Mouse (Mus musculus): ENCODE measurements around the gene Pilrb1.
A peak's percentile ranks its signal among the peaks of the same experiment; 100 is the strongest.
"Not testable (repeated sequence)": the region's sequence is repeated elsewhere in the genome, so short reads cannot be mapped to it uniquely, and the experiment has no call there.

The Pilrb1 gene

DNA sequence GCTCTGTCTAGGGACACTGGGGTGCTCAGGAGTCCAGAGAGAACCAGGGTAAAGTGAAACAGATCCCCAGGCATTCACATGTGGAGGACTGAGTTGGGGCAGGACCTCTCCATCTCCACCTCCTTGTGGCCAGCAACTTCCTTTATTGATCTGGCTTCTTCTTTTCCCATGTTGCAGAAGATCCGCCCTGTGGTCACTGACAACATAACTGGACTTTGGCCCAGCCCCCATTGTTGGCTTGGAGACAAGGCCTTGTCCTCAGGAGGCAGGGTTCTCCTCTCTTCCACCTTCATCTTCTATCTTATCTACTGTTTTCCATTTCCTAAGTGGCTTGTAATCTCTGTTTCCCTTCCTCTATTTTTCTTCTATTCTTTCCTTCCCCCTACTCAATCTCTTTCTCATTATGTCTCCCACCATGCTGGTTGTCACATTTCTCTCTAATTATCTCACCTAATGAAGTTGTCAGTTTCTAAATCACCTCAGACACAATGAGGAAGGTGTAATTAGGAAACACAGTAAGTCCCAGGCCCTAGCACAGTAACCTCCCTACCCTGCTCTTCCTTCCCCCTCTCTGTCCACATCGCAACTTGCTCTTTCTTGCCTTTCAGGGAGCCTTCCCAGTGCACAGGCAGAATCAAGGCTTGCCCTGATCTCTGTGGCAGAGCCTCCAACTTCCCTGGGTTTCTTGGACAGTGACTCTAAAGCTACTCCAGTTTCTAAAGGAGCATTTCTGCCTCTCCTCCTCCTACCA is at the start of gene Pilrb1:
Pilrb1 (minus strand) TSS at position 147 of the 751 bp plus-strand sequence.
- DNase-seq (ENCODE audit: low read depth, low spot score) = not testable (repeated sequence)

DNA sequence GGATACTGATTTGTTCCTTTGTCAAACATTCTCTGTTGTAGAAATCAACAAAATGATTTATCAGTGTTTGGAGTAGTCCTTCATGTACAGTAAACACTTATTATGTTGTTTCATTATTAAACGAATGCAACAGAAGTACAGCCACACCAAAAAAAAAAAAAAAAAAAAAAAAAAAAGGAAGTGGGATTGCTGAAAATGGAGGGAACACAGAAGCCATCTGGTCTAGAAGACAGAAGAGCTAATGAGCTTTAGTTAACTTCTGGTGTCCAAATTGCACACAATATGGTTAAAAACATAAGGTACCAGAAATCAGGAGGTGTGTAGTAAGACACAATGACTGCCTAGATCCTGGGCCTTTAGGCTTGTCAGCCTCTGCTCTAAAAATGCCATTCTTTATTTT is 39.9 kb upstream of the Pilrb1 start:
- no peak for DNase-seq (ENCODE audit: low read depth, low spot score)

GRCm38 (mm10) chr5:137892954-137893353 is 35.0 kb upstream of the Pilrb1 start:
- DNase-seq (ENCODE audit: low read depth, low spot score) = no peak

DNA sequence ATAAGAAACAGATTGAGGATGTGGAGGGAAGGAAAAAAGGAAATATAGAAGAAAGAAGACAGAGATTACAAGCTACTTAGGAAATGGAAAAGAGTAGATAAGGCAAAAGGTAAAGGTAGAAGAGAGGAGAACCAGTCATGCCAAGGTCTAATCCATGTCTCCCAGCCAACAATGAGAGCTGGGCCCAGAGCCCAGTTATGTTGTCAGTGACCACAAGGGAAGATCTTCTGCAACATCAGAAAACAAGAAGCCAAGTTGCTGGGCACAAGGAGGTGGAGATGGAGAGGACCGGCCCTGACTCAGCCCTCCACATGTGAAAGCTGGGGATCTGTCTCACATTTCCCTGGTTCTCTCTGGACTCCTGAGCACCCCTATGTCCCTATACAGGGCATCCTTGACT is 29.8 kb upstream of the Pilrb1 start:
- DNase-seq (ENCODE audit: low read depth, low spot score) = no peak

DNA sequence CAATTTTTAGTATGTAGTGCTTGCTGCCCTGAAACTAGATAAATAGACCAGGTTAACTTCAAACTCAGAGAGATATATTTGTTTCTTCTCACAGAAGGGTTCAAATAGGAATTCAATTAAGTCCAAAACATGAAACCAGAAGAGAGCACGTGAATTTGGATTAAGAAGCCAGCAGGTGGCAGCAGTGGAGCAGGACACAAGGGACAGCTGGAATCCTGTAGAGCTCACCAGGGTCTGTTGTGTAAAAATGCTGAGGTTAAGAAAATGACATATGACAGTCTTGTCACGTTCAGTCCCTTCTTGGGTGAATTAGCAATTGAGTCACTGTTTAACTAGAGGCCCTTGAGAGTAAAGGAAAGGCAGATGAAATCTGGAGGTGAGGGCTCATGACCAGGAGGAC is 28.0 kb upstream of the Pilrb1 start:
- DNase-seq (ENCODE audit: low read depth, low spot score) = peak; percentile 27

GRCm38 (mm10) chr5:137883345-137883744 is 25.4 kb upstream of the Pilrb1 start:
- DNase-seq (ENCODE audit: low read depth, low spot score) = no peak

GRCm38 (mm10) chr5:137882922-137883321 is 25.0 kb upstream of the Pilrb1 start:
- DNase-seq (ENCODE audit: low read depth, low spot score) = no peak

DNA sequence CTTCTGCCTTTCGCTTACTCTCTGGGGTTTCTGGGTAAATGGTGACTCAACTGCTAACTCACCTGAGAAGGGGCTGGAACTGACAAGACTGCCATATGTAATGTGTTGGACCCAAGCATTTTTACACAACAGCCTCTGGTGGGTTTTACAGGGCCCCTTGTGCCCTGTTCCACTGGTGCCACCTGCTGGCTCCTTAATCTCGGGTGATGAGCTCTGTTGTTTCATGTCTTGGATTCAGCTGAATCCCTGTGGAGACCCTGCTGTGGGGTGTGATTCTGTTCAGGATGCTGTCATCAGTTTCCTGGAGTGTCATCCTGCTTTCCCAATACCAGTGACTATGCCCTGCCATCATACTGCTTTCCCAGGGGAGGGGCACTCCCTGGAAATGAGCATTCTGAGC is 20.0 kb upstream of the Pilrb1 start:
- DNase-seq (ENCODE audit: low read depth, low spot score) = no peak

DNA sequence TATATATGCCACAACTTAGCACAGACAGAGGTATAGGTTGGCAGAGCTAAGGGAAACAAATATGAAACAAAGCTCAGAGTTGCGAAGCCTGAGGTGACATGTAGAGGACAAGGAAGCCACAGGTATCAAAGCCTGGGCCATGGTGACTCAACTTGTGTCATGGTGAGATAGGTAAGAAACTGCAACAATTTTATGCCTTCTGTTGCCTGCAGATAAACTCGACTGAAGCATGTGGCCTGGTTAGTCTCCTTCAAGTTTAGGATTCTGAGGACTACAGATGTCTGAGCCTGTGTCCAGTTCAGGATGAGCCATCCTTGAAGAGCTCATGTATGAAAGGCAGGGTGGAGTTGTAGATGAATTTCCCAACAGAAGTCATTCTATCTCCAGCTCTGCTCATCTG is 17.1 kb upstream of the Pilrb1 start:
- DNase-seq (ENCODE audit: low read depth, low spot score) = no peak

GRCm38 (mm10) chr5:137872381-137872702 is 14.4 kb upstream of the Pilrb1 start:
- not testable (repeated sequence) for DNase-seq (ENCODE audit: low read depth, low spot score)

DNA sequence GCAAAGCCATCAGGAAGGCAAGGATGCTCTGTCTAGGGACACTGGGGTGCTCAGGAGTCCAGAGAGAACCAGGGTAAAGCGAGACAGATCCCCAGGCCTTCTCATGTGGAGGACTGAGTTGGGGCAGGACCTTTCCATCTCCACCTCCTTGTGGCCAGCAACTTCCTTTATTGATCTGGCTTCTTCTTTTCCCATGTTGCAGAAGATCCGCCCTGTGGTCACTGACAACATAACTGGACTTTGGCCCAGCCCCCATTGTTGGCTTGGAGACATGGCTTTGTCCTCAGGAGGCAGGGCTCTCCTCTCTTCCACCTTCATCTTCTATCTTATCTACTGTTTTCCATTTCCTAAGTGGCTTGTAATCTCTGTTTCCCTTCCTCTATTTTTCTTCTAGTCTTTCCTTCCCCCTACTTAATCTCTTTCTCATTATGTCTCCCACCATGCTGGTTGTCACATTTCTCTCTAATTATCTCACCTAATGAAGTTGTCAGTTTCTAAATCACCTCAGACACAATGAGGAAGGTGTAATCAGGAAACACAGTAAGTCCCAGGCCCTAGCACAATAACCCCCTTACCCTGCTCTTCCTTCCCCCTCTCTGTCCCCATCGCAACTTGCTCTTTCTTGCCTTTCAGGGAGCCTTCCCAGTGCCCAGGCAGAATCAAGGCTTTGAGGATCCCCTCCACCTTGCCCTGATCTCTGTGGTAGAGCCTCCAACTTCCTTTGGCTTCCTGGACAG is 13.9 kb upstream of the Pilrb1 start, which contains the start of gene Pilrb2:
Pilrb2 (minus strand) TSS at position 172 of the 737 bp plus-strand sequence.
- not testable (repeated sequence) for DNase-seq (ENCODE audit: low read depth, low spot score)

DNA sequence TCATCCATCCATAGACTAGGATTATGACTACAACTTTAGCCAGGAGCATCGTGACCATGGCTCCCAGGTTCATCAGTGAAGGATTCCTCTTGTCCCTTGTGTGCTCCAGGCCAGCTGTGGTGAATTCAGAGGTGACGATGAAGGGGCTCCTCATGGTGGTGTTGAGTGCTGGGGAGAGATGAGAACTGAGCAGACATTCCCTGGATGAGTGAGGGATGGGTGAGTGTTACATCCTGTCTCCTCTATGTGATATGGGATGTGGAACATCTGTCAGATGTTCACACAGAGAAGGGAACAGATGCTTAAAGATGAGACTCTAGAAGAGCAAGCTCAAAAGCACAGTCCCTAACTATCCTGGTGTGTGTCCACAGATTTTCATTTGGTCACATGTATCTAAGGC is 10.7 kb upstream of the Pilrb1 start:
- not testable (repeated sequence) for DNase-seq (ENCODE audit: low read depth, low spot score)

- not testable (repeated sequence) for DNase-seq (ENCODE audit: low read depth, low spot score)
These were observed 6.1 kb upstream of the Pilrb1 start for GRCm38 (mm10) chr5:137864008-137864407.

- not testable (repeated sequence) for DNase-seq (ENCODE audit: low read depth, low spot score)
These were observed 1.0 kb downstream of the Pilrb1 start for GRCm38 (mm10) chr5:137856870-137857269.

GRCm38 (mm10) chr5:137854907-137855306 is 3.0 kb downstream of the Pilrb1 start:
- DNase-seq (ENCODE audit: low read depth, low spot score) = not testable (repeated sequence)

GRCm38 (mm10) chr5:137850313-137850712 is 7.6 kb downstream of the Pilrb1 start:
- not testable (repeated sequence) for DNase-seq (ENCODE audit: low read depth, low spot score)

DNA sequence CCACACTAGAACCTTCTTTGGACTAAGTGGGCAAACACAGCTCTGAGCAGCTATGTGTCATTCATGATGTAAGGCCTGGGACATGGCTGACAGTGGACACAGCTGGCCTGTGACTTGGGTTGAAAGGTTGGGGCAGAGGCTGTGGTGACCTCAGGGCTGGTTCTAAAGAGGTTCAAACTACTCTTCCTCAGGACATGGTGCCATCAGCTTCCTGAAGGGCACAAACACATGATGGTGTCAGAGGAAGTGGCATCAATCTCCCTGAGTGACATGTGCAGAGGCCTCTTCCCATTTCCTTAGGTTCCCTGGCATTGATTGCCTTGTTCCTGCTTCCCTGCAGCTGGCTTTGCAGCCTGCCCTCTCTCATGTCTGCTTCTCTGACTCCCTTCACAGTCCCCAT is 20.8 kb downstream of the Pilrb1 start:
- not testable (repeated sequence) for DNase-seq (ENCODE audit: low read depth, low spot score)

DNA sequence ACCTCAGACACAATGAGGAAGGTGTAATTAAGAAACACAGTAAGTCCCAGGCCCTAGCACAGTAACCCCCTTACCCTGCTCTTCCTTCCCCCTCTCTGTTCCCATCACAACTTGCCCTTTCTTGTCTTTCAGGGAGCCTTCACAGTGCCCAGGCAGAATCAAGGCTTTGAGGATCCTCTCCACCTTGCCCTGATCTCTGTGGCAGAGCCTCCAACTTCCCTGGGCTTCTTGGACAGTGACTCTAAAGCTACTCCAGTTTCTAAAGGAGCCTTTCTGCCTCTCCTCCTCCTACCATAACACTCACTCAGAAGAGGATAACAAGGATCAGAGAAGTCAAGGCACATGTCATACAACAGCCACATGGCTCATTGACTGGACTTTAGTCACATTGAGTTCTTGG is 21.3 kb downstream of the Pilrb1 start:
- DNase-seq (ENCODE audit: low read depth, low spot score) = no peak

- DNase-seq (ENCODE audit: low read depth, low spot score) = not testable (repeated sequence)
These were observed 21.9 kb downstream of the Pilrb1 start, which contains the start of gene Pilra for GRCm38 (mm10) chr5:137835966-137836520. TSS of gene Pilra (minus strand) at chr5:137836281.

DNA sequence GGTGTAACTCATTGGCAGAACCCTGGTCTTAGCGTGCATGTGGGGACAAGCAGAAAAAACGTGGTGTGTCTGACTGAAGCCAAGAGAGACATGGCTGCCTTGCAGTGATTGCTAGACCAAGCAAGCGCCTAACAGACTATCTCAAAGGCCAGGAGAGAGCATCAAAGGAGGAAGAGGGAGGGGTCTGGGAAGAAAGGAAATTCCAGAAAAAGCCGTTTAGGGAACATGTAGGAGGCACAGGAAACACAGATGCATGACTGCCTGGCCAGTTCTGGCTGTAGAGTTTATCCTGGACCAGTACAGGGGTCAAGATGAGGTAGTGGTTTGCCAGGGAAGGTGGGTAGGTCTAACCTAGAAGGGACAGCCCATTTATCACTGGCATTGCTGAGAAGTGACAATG is 24.4 kb downstream of the Pilrb1 start:
- DNase-seq (ENCODE audit: low read depth, low spot score) = no peak

- no peak for DNase-seq (ENCODE audit: low read depth, low spot score)
These were observed 26.4 kb downstream of the Pilrb1 start for GRCm38 (mm10) chr5:137831506-137831905.

DNA sequence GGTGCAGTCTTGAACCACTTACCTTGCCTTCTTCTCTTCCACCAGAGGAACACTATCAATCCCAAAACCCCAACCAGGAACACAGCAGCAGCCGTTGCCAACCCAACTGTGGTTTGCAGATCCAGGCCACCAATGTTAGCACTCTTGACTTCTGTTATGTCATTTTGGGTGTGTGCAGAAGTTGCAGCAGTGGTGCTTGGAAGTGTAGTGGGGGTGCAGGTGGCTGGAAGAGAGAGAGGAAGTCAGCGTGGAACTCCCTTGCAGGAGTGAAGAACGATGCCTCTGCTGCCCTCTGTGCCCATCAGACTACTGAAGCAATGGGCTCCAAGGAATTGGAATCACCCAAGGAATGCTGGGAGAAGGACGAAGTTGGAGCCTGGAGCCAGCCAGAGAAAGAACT is 26.8 kb downstream of the Pilrb1 start:
- DNase-seq (ENCODE audit: low read depth, low spot score) = no peak

DNA sequence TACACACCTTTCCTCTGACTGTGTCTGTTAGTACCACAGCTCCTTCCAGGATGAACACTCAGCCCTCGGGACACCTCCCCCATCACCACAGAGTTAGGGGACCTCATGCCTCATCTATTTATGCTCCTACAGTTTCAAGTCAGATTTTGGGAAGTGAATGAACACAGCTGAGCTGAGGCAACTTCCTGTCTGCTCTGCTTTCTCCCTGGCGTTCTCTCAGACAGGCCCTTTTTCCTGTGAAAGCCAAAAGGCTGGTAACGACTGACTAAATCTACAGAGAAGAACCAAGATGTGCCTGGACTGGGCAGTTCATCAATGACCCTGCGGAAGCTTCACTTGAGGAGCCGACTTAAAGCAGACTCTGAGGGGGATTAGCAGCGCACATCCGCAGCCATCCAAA is 27.7 kb downstream of the Pilrb1 start:
- peak; percentile 18 for DNase-seq (ENCODE audit: low read depth, low spot score)
